Mouse (Mus musculus) heart, adult 8-10 months (tissue): ENCODE results near the gene Apol10b. TPM values are rescaled to one million over a fixed set of nuclear protein-coding genes. Genes with fewer than 3 reads are reported as not detected.
"Not testable (repeated sequence)": the region's sequence is repeated elsewhere in the genome, so short reads cannot be mapped to it uniquely, and the experiment has no call there.

Source experiments
- DNase-seq: peaks from one replicate; pipeline ENCODE4 v3.0.0; 2022; ENCODE audit warnings: low spot score
- total RNA-seq, 4 experiments: library from RNA; stranded (reverse); gene quantifications; 2 replicates each; pipeline ENCODE4 v1.2.4; 2022

Apol10b gene
- total RNA-seq: 1 to 10 TPM in 3 of 4 experiments, under 1 TPM in 1; 0.86 to 1.9 (median 1.2) TPM

DNA sequence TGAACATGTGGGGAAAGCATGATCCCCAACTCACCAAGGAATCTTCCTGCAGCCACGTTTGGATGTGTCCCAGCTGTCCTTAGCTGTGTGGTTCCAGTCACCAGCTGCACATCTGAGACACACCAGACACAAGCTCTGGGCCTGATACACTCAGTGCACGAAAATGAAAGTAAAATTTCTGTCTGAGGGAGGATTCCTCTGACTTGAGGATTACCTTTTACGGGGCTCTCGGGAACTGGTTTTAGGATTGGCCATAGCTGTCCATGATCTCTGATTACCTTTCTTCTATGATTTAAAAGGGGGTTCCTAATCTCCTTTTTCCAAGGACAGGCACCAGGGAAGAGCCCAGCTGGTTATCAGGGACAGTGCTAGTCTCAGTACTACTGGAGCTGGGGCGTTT is at the start of gene Apol10b:
Gene Apol10b (minus strand): TSS at position 165 of the 400 bp plus-strand sequence.
- DNase-seq: peak; percentile 24

GRCm38 (mm10) chr15:77643176-77643575 is 47.3 kb upstream of the Apol10b start, which contains the start of gene Apol11b:
Apol11b (minus strand) TSS chr15:77643286.
- not testable (repeated sequence) for DNase-seq

DNA sequence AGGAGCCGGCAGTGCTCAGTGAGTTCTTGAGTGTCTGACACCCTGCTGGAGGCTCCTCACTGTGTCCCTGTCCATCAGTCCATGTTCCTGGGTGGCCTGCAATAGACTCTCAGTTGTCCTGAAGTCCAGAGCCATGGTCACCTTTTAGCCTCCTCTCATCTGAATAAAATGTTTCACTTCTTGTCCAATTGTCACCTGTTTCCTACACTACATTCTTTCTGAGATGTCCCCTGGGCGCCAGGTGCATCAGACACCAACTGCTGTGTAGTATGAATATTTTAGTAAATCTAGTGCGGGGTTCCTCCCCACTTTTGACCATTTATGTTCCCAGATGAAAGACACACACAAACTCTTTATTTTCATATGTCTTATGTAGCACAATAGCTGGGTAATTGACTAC is 33.9 kb upstream of the Apol10b start:
- DNase-seq: not testable (repeated sequence)

- not testable (repeated sequence) for DNase-seq
Observed at GRCm38 (mm10) chr15:77628647-77629046, 32.7 kb upstream of the Apol10b start.

- not testable (repeated sequence) for DNase-seq
Observed at GRCm38 (mm10) chr15:77626471-77626870, 30.5 kb upstream of the Apol10b start.

DNA sequence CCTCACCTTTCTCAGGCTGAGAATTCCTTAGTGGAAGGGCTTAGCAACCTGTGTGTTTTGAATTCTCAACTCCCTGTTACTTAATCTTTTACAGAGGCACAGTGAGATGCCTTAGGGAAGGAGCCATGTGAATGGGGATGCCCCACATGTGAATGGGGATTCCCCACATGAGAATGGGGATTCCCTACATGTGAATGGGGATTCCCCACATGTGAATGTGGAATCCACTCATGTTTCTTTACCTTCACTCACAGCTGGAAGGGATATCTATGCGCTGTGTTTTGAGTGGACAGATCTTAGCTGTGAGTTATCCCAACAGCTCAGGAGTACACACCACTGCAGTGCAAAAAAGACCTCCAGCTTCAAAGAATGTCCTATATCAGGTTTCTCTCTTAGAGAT is 28.8 kb upstream of the Apol10b start:
- DNase-seq: no peak

DNA sequence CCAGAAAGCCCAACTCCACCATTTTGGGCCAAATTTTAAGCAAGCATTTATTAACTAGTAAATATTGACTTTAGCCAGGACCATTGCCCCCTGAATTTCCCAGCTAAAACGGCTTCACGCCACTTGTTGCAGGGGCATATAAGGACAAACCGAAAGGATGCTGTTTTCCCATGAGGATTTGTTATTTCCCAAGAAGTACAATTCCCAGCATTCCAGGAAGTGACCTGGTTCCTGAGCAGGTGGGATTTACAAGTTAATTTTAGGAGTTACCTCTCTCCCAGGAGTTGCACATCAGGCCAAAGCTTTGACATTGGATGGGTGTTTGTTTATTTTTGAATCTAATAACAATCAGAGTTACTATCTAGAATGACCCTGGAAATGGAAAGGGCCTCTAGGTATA is 10.1 kb upstream of the Apol10b start:
- no peak for DNase-seq

GRCm38 (mm10) chr15:77598958-77599357 is 3.0 kb upstream of the Apol10b start, which contains the start of gene Gm36245:
Gm36245 (plus strand) TSS chr15:77599258.
- no peak for DNase-seq

GRCm38 (mm10) chr15:77598429-77598828 is 2.5 kb upstream of the Apol10b start:
- peak; percentile 27 for DNase-seq

DNA sequence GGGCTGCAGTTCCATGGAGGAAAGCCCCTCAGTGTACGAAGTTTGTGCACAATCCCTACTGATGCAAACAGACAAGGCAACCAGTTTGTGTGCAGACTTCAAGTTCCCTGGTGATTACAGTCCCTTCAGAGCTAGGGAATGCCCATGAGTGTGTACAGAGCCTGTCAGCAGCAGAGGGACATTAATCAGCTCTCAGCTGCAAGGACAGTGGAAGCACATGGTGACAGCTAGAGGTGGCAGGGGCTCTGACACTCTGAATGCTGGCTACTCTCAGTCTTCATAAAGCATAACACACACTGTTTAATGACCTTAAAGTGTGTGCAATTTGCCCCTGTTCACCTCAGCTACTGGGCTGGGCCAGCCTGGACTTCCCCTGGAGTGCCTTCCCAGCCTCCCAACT is 2.4 kb downstream of the Apol10b start:
- DNase-seq: no peak

DNA sequence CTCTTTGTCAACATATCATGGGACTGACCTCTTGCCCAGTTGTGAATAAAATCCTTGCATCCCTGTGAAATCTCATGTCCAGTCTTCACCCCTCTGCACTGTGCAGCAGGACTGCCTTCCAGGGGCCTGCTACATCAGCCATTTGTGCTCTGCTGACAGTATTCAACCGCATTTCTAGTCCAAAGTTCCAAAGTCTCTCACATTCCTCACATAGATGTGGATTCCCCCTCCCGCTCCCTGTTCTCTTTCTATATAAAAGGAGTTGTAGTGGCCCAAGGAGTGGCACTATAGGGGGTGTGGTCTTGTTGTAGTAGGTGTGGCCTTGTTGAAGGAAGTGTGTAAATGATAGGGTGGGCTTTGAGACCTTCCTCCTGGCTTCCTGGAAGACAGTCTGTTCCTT is 5.0 kb downstream of the Apol10b start:
- DNase-seq: no peak

- no peak for DNase-seq
Observed at GRCm38 (mm10) chr15:77588981-77589380, 6.9 kb downstream of the Apol10b start.

DNA sequence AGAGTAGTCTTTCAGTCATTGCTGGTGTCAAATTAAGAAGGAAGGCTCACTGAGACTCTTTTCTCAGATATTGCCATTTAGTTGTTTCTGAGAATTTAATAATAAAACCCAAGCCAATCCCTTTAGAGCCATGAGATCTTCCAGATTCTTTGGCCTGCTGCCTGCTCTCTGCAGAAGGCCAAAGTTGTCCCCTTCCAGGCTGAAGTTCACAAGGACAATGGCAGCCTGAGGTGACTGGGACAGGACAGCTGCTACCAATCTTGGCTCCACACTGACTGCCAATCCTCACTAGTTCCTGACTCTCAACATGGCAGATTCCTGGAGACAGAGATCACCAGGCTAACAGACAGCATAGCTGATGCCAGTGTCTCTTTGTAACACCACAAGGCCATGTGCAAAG is 8.9 kb downstream of the Apol10b start:
- DNase-seq: peak; percentile 21

GRCm38 (mm10) chr15:77581681-77582080 is 14.2 kb downstream of the Apol10b start:
- DNase-seq: peak; percentile 81

GRCm38 (mm10) chr15:77579311-77579710 is 16.6 kb downstream of the Apol10b start:
- no peak for DNase-seq

GRCm38 (mm10) chr15:77578801-77579200 is 17.1 kb downstream of the Apol10b start:
- DNase-seq: no peak

DNA sequence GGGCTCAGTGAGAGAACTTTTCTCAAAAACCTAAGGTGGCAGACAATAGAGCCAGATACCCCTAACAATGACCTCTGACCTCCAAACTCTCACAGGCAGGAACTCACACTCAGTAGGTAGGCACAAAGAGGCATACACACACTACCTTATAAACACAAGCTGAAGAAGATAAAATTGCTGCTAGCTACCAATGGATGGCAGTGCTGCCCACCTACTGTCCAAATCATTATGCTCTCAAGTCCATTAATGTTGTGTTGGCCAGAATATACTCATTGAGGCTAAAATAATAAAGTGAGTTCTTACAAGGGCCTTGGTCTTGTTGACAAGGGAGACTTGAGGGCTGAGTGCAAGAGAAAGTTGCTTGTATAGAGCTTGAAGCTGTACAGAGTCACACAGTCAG is 32.7 kb downstream of the Apol10b start:
- no peak for DNase-seq

- DNase-seq: no peak
Observed at GRCm38 (mm10) chr15:77561792-77562191, 34.1 kb downstream of the Apol10b start, which contains the start of gene 1700025B11Rik. 1700025B11Rik (minus strand) TSS chr15:77561892.

GRCm38 (mm10) chr15:77539221-77539620 is 56.7 kb downstream of the Apol10b start:
- not testable (repeated sequence) for DNase-seq

Other genes with a start within 250 kb of the Apol10b start
- gene Apol7a, start 197.0 kb downstream of the Apol10b start, total RNA-seq: under 1 TPM in 2 of 4 experiments, not detected in 2; 0.09 to 0.19 TPM
- under 1 TPM in 1 of 4 experiments, not detected in 3; 0.19 TPM for gene Apol9a, start 185.0 kb downstream of the Apol10b start, total RNA-seq
- under 1 TPM in 2 of 4 experiments, not detected in 2; 0.17 to 0.41 TPM for gene Apol7b, start 148.6 kb downstream of the Apol10b start, total RNA-seq
- gene Apol10a, start 119.1 kb downstream of the Apol10b start, total RNA-seq: under 1 TPM in 1 of 4 experiments, not detected in 3; 0.11 TPM
- gene Apol11a, start 87.9 kb downstream of the Apol10b start, total RNA-seq: under 1 TPM in 1 of 4 experiments, not detected in 3; 0.20 TPM
- gene Apol7c, start 62.8 kb downstream of the Apol10b start, total RNA-seq: not detected
- gene 1700025B11Rik, start 34.2 kb downstream of the Apol10b start, total RNA-seq: not detected
- not detected for gene Gm36245, start 3.1 kb upstream of the Apol10b start, total RNA-seq
- gene Apol11b, start 47.2 kb upstream of the Apol10b start, total RNA-seq: 1 to 10 TPM in 3 of 4 experiments, under 1 TPM in 1; 0.31 to 2.8 (median 1.3) TPM
- gene Apol7e, start 102.7 kb upstream of the Apol10b start, total RNA-seq: not detected
- gene Apol9b, start 132.9 kb upstream of the Apol10b start, total RNA-seq: under 1 TPM in 3 of 4 experiments, not detected in 1; 0.19 to 0.34 (median 0.22) TPM
- not detected for gene Apol8, start 160.9 kb upstream of the Apol10b start, total RNA-seq
- 100 to 1,000 TPM in 1 of 4 experiments, 10 to 100 TPM in 3; 72.5 to 127 (median 97.2) TPM for gene Myh9, start 246.1 kb upstream of the Apol10b start, total RNA-seq